Mouse (Mus musculus) cerebellum, adult 2 months (tissue): ENCODE measurements around the gene Adcy2. TPM values are rescaled to one million over a fixed set of nuclear protein-coding genes. Genes with fewer than 3 reads are reported as not detected.

ENCODE experiments used
- DNase-seq, 2 experiments: peaks; one replicate each; pipeline ENCODE4 v3.0.0; 2021
- H3K27ac ChIP-seq: fragments of 200-500 bp; 2 replicates; pipeline ENCODE4 v1.5.1; 2012; ENCODE audit warnings: low read length, control low read depth, inconsistent platforms; ENCODE audit not compliant: insufficient read depth
- H3K27me3 ChIP-seq: fragments of 200-500 bp; 2 replicates; pipeline ENCODE4 v1.6.1; 2012; ENCODE audit warnings: inconsistent platforms, mild to moderate bottlenecking, low read length, moderate library complexity; ENCODE audit not compliant: control insufficient read depth, insufficient read depth
- H3K4me1 ChIP-seq: fragments of 200-500 bp; 2 replicates; pipeline ENCODE4 v1.6.1; 2011; ENCODE audit warnings: low read length; ENCODE audit not compliant: control insufficient read depth, insufficient read depth
- H3K4me3 ChIP-seq: fragments of 200-500 bp; replicated peaks from 2 replicates; pipeline ENCODE3; 2011; ENCODE audit warnings: mild to moderate bottlenecking, low read depth, low read length, control low read depth; ENCODE audit not compliant: insufficient read depth
- CTCF ChIP-seq: fragments of 200-500 bp; IDR thresholded peaks from 2 replicates; pipeline ENCODE4 v1.5.1; 2011; ENCODE audit warnings: low read depth, mild to moderate bottlenecking, control low read depth, low read length, moderate library complexity, borderline replicate concordance; ENCODE audit not compliant: insufficient read depth
- POLR2A ChIP-seq: fragments of 200-500 bp; IDR thresholded peaks from 2 replicates; pipeline ENCODE4 v1.6.1; 2011; ENCODE audit warnings: low read length, control low read depth, borderline replicate concordance; ENCODE audit not compliant: insufficient read depth
- WGBS: fragments of 180-500 bp; shearing (Covaris S2); methylation state at CpG from one replicate; pipeline ENCODE4 v1.1.7; 2018; 5-methylcytosine and 5-hydroxymethylcytosine counted together
- polyA plus RNA-seq: library from polyadenylated mRNA; depleted of rRNA; stranded (reverse); fragments of >200 nt; gene quantifications from 2 replicates; pipeline ENCODE4 v1.2.3, GENCODE M21; 2012

Adcy2 gene
- polyA plus RNA-seq, 1 experiment: 35.5 TPM

- WGBS: 100% methylated on average over 1 of the region's 1 CpGs
- Histone ChIP-seq H3K4me3 (no peak overlapping the region), H3K27ac (no peak overlapping the region), H3K4me1 (no peaks in the 10 kb centered on the region), H3K27me3 (no peaks in the 10 kb centered on the region)
- no peak for DNase-seq
- no peak for TF ChIP-seq POLR2A
- no peak for TF ChIP-seq CTCF
These were observed 356.6 kb downstream of the Adcy2 start for GRCm38 (mm10) chr13:68642786-68643185.

- TF ChIP-seq POLR2A (no peak), CTCF (no peak)
- no peak overlapping the region for H3K27ac ChIP-seq
- 35% methylated on average over 3 of the region's 3 CpGs for WGBS
- no peaks in the 10 kb centered on the region for H3K4me1 ChIP-seq
- DNase-seq: no peak
- no peak overlapping the region for H3K4me3 ChIP-seq
- H3K27me3 ChIP-seq: no peaks in the 10 kb centered on the region
These were observed 372.3 kb downstream of the Adcy2 start for GRCm38 (mm10) chr13:68627041-68627440.

GRCm38 (mm10) chr13:68622792-68623191 is 376.5 kb downstream of the Adcy2 start:
- WGBS: 49% methylated on average over 6 of the region's 6 CpGs
- no peaks in the 10 kb centered on the region for H3K4me1 ChIP-seq
- H3K27ac ChIP-seq: no peak overlapping the region
- 0 out of 2 replicates have a peak, but pooled peaks have one; percentile 4 for TF ChIP-seq CTCF
- no peak for TF ChIP-seq POLR2A
- H3K4me3 ChIP-seq: no peak overlapping the region
- DNase-seq: no peak
- H3K27me3 ChIP-seq: no peaks in the 10 kb centered on the region

GRCm38 (mm10) chr13:68607652-68608405 is 391.5 kb downstream of the Adcy2 start:
- H3K4me1 ChIP-seq: no peaks in the 10 kb centered on the region; the same call in 1 of the 2 replicates
- DNase-seq: no peak
- H3K27me3 ChIP-seq: no peaks in the 10 kb centered on the region
- no peak overlapping the region for H3K4me3 ChIP-seq
- no peak overlapping the region for H3K27ac ChIP-seq
- 57% methylated on average over 21 of the region's 21 CpGs for WGBS
- no peak for TF ChIP-seq CTCF
- no peak for TF ChIP-seq POLR2A

GRCm38 (mm10) chr13:68605689-68606126 is 393.6 kb downstream of the Adcy2 start:
- DNase-seq: peak; percentile 32 to 57
- Histone ChIP-seq H3K4me3 (peak overlapping the region; percentile 50), H3K4me1 (no peaks in the 10 kb centered on the region; the same call in 1 of the 2 replicates), H3K27me3 (no peaks in the 10 kb centered on the region), H3K27ac (no peak overlapping the region)
- no peak for TF ChIP-seq CTCF
- no peak for TF ChIP-seq POLR2A
- WGBS: 1% methylated on average over 8 of the region's 11 CpGs

GRCm38 (mm10) chr13:68603085-68603484 is 396.3 kb downstream of the Adcy2 start:
- H3K27ac ChIP-seq: no peak overlapping the region
- no peaks in the 10 kb centered on the region; the same call in 1 of the 2 replicates for H3K4me1 ChIP-seq
- H3K27me3 ChIP-seq: no peaks in the 10 kb centered on the region
- H3K4me3 ChIP-seq: no peak overlapping the region
- WGBS: 81% methylated on average over 6 of the region's 6 CpGs
- DNase-seq: no peak
- TF ChIP-seq CTCF (no peak), POLR2A (no peak)

GRCm38 (mm10) chr13:68601184-68601583 is 398.2 kb downstream of the Adcy2 start:
- Histone ChIP-seq H3K27me3 (no peaks in the 10 kb centered on the region), H3K4me1 (no peaks in the 10 kb centered on the region; the same call in 1 of the 2 replicates), H3K4me3 (no peak overlapping the region), H3K27ac (no peak overlapping the region)
- WGBS: 9% methylated on average over 6 of the region's 6 CpGs
- TF ChIP-seq CTCF: peak; percentile 34; the same call in 1 of the 2 replicates
- TF ChIP-seq POLR2A: no peak
- no peak for DNase-seq

GRCm38 (mm10) chr13:68598953-68599352 is 400.4 kb downstream of the Adcy2 start:
- H3K27ac ChIP-seq: no peak overlapping the region
- TF ChIP-seq CTCF (no peak), POLR2A (no peak)

More at GRCm38 (mm10) chr13:68598953-68599352, 400.4 kb downstream of the Adcy2 start:
- no peak for DNase-seq
- Histone ChIP-seq H3K27me3 (no peaks in the 10 kb centered on the region), H3K4me3 (no peak overlapping the region), H3K4me1 (no peaks in the 10 kb centered on the region; the same call in 1 of the 2 replicates)
